Mouse (Mus musculus): ENCODE measurements around the gene Car3.

DNA sequence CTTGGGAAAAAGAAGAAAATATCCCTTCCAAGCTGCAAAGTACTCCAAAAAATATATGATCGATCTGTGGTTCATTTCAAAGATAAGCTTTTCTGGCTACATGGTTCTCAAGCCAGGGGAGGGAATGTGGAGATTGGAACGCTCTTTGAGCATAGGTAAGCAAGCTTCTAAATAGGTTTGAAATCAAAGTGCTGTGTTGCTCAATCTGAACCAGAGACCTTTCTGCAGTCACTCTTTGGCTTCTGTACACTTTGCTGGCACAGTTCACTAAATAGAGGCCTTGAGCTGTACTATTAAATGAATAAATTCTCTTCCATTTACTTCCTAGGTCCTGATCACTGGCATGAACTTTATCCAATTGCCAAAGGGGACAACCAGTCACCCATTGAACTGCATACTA lies 610 bp downstream of the Car3 start:
- TF ChIP-seq CTCF (IDR thresholded peaks at IDR 0.05 in 2 of 3, conservative IDR thresholded peaks at IDR 0.05 in 1 of 3; ENCODE audit: control insufficient read depth in 1 of 3, insufficient read depth in 1 of 3, low read depth in 2 of 3, low read length in 3 of 3, poor library complexity in 1 of 3, severe bottlenecking in 1 of 3) = no peak
- no peak for TF ChIP-seq NELFE (IDR thresholded peaks at IDR 0.05; ENCODE audit: low read depth, low read length)

Data from MEL (cell line).